Mouse (Mus musculus) hindbrain, embryonic 15.5 days (tissue): Measurements from ENCODE around the gene Unc5a. TPM values are rescaled to one million over a fixed set of nuclear protein-coding genes. Genes with fewer than 3 reads are reported as not detected.

ENCODE experiments used
- ATAC-seq: fragments of 200-750 bp; cut with Nextera tagmentation; 2 replicates; pipeline ENCODE4 v1.8.0; 2017; ENCODE audit warnings: low read depth, moderate number of reproducible peaks, moderate TSS enrichment; ENCODE audit not compliant: low FRiP score
- H3K27ac ChIP-seq: fragments of 300-500 bp; sonication (generic); replicated peaks from 2 replicates; pipeline ENCODE4 v1.5.1; 2015; ENCODE audit warnings: mild to moderate bottlenecking, inconsistent platforms
- H3K27me3 ChIP-seq: fragments of 300-500 bp; sonication (generic); 2 replicates; pipeline ENCODE4 v1.6.1; 2015; ENCODE audit warnings: control low read depth, inconsistent platforms
- H3K36me3 ChIP-seq: fragments of 300-500 bp; sonication (generic); 2 replicates; pipeline ENCODE4 v1.6.1; 2015; ENCODE audit warnings: control low read depth, inconsistent platforms
- H3K4me1 ChIP-seq: fragments of 300-500 bp; sonication (generic); replicated peaks from 2 replicates; pipeline ENCODE4 v1.6.1; 2015; ENCODE audit warnings: control low read depth, inconsistent platforms
- H3K4me2 ChIP-seq: fragments of 300-500 bp; sonication (generic); 2 replicates; pipeline ENCODE4 v1.6.1; 2015; ENCODE audit warnings: moderate library complexity, mild to moderate bottlenecking, inconsistent platforms
- H3K4me3 ChIP-seq: fragments of 300-500 bp; sonication (generic); 2 replicates; pipeline ENCODE4 v1.5.1; 2015; ENCODE audit warnings: mild to moderate bottlenecking, inconsistent platforms
- H3K9ac ChIP-seq: fragments of 300-500 bp; sonication (generic); 2 replicates; pipeline ENCODE4 v1.6.1; 2015; ENCODE audit warnings: inconsistent platforms
- H3K9me3 ChIP-seq: fragments of 300-500 bp; sonication (generic); 2 replicates; pipeline ENCODE4 v1.6.1; 2016; ENCODE audit warnings: control low read depth, inconsistent platforms
- WGBS: fragments of 180-500 bp; shearing (Covaris S2); methylation state at CpG from one replicate; pipeline ENCODE4 v1.1.7; 2015; 5-methylcytosine and 5-hydroxymethylcytosine counted together
- polyA plus RNA-seq: library from polyadenylated mRNA; unstranded; fragments of >200 nt; fragmentation: Nextera tagmentation; extraction: Ambion mirVana; gene quantifications from 2 replicates; pipeline ENCODE4 v1.2.1, GENCODE M21; 2015

Gene Unc5a
- polyA plus RNA-seq, 1 experiment from 2014 or later = 16.0 TPM

- Histone ChIP-seq H3K27me3 (no peaks in the 10 kb centered on the region), H3K27ac (no peak overlapping the region), H3K4me3 (no peak overlapping the region), H3K36me3 (no peaks in the 10 kb centered on the region), H3K9me3 (no peaks in the 10 kb centered on the region), H3K4me2 (no peak overlapping the region), H3K9ac (no peak overlapping the region), H3K4me1 (no peaks in the 10 kb centered on the region)
- ATAC-seq = no peak
- 27% methylated on average over 4 of the region's 4 CpGs for WGBS
Measured at GRCm38 (mm10) chr13:55022256-55022655, 73.0 kb downstream of the Unc5a start.

DNA sequence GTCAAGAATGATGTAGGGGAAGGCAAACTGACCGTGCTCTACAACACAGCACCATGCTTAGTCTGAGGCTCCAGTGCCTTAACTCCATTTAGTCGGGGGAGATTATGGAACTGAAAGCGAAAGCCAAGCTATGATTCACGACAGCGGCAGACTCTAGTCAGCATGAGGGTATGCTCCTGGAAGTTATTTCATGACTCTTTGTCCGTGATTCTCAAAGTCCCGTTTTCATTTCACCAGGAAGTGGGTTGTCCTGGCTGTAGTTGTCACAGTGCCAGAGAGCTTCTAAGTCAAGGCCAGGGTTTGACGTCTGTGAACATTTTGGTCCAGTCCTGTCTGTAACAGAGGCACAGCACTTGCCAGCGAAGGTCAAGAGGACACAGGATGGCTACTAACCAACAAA, 73.5 kb downstream of the Unc5a start:
- peaks cover 2% of the 10 kb centered on the region; the same call in 1 of the 2 replicates for H3K36me3 ChIP-seq
- no peaks in the 10 kb centered on the region for H3K27me3 ChIP-seq
- no peak overlapping the region for H3K9ac ChIP-seq
- no peak for ATAC-seq
- H3K4me3 ChIP-seq = no peak overlapping the region
- H3K4me2 ChIP-seq = no peak overlapping the region
- no peak overlapping the region for H3K27ac ChIP-seq
- H3K9me3 ChIP-seq = no peaks in the 10 kb centered on the region
- no peaks in the 10 kb centered on the region for H3K4me1 ChIP-seq
- WGBS = 76% methylated on average over 9 of the region's 9 CpGs

GRCm38 (mm10) chr13:55024215-55024614, 75.0 kb downstream of the Unc5a start:
- WGBS = 96% methylated on average over 2 of the region's 2 CpGs
- no peak overlapping the region for H3K9ac ChIP-seq
- H3K4me2 ChIP-seq = no peak overlapping the region
- no peak overlapping the region for H3K4me3 ChIP-seq
- ATAC-seq = no peak
- H3K27ac ChIP-seq = no peak overlapping the region
- H3K4me1 ChIP-seq = no peaks in the 10 kb centered on the region
- H3K27me3 ChIP-seq = no peaks in the 10 kb centered on the region
- peaks cover 13% of the 10 kb centered on the region for H3K36me3 ChIP-seq
- no peaks in the 10 kb centered on the region for H3K9me3 ChIP-seq

DNA sequence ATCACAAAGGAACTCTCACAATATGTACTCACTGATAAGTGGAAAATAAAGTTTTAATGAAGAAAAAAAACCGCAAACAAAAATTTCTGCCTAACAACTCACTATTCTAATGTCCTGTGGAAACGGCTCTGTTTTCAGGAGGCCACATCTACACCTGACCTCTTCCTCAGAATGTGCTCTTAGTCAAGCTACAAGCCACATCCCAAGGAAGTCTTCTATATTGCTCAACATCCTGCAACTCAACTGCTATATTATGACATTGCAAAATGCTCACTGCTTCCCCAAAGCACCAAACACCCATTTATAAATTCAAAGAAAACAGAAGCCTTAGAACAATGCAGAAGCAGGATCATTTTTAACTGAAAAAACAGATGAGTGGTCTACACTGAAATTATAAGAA, 90.8 kb downstream of the Unc5a start:
- Histone ChIP-seq H3K4me2 (no peak overlapping the region), H3K9me3 (no peaks in the 10 kb centered on the region), H3K4me3 (no peak overlapping the region), H3K36me3 (peaks cover 4% of the 10 kb centered on the region), H3K27me3 (no peaks in the 10 kb centered on the region), H3K9ac (no peak overlapping the region), H3K27ac (no peak overlapping the region), H3K4me1 (no peaks in the 10 kb centered on the region)
- 100% methylated on average over 2 of the region's 2 CpGs for WGBS
- no peak for ATAC-seq

GRCm38 (mm10) chr13:55047706-55048105, 98.5 kb downstream of the Unc5a start:
- Histone ChIP-seq H3K4me3 (no peak overlapping the region), H3K4me2 (no peak overlapping the region), H3K27ac (no peak overlapping the region), H3K27me3 (no peaks in the 10 kb centered on the region), H3K9ac (no peak overlapping the region), H3K9me3 (no peaks in the 10 kb centered on the region), H3K36me3 (no peaks in the 10 kb centered on the region), H3K4me1 (0 out of 2 replicates have a peak, but pooled peaks cover 3% of the 10 kb centered on the region)
- 36% methylated on average over 3 of the region's 3 CpGs for WGBS
- ATAC-seq = no peak

Other genes with a start within 250 kb of the Unc5a start
- 0.17 and 0.26 TPM in 2 replicates for gene Cdhr2, start 247.9 kb upstream of the Unc5a start, polyA plus RNA-seq
- gene Gprin1, start 199.5 kb upstream of the Unc5a start, polyA plus RNA-seq = 24.8 and 33.9 TPM in 2 replicates
- 77.2 and 95.2 TPM in 2 replicates for gene Sncb, start 182.8 kb upstream of the Unc5a start, polyA plus RNA-seq
- not detected in 2 replicates for gene Eif4e1b, start 165.4 kb upstream of the Unc5a start, polyA plus RNA-seq
- gene Tspan17, start 160.0 kb upstream of the Unc5a start, polyA plus RNA-seq = 95.7 and 98.3 TPM in 2 replicates
- gene Hk3, start 72.0 kb downstream of the Unc5a start, polyA plus RNA-seq = 0.99 and 1.2 TPM in 2 replicates
- gene Uimc1, start 150.9 kb downstream of the Unc5a start, polyA plus RNA-seq = 19.1 and 20.3 TPM in 2 replicates
- 28.4 and 30.1 TPM in 2 replicates for gene Zfp346, start 155.9 kb downstream of the Unc5a start, polyA plus RNA-seq
- not detected in 2 replicates for gene Gm17617, start 184.1 kb downstream of the Unc5a start, polyA plus RNA-seq
- gene Fgfr4, start 203.2 kb downstream of the Unc5a start, polyA plus RNA-seq = 1.5 and 1.6 TPM in 2 replicates